Mouse (Mus musculus) erythroblast, embryonic 14.5 days (primary cell): Measurements from ENCODE around the gene AI413582. TPM values are rescaled to one million over a fixed set of nuclear protein-coding genes. Genes with fewer than 3 reads are reported as not detected.

Experiments used
- H3K27me3 ChIP-seq: 2 replicates; pipeline ENCODE4 v1.6.1; 2012; ENCODE audit warnings: inconsistent platforms; ENCODE audit not compliant: control insufficient read depth
- H3K36me3 ChIP-seq: 2 replicates; pipeline ENCODE4 v1.6.1; 2012; ENCODE audit warnings: mild to moderate bottlenecking, inconsistent platforms; ENCODE audit not compliant: control insufficient read depth
- H3K4me1 ChIP-seq: 2 replicates; pipeline ENCODE4 v1.6.1; 2012; ENCODE audit warnings: inconsistent platforms; ENCODE audit not compliant: control insufficient read depth
- H3K4me3 ChIP-seq: replicated peaks from 2 replicates; pipeline ENCODE3; 2012; ENCODE audit warnings: moderate library complexity, mild to moderate bottlenecking, inconsistent platforms
- H3K9me3 ChIP-seq: 2 replicates; pipeline ENCODE4 v1.6.1; 2012; ENCODE audit warnings: low read length, inconsistent platforms, mixed read lengths; ENCODE audit not compliant: control insufficient read depth
- GATA1 ChIP-seq: IDR thresholded peaks from 2 replicates; pipeline ENCODE4 v1.6.1; 2012; ENCODE audit warnings: low read length, inconsistent platforms, mixed read lengths
- TAL1 ChIP-seq: IDR thresholded peaks from 3 replicates; pipeline ENCODE4 v1.6.1; 2012; ENCODE audit warnings: low read length, inconsistent platforms, mixed read lengths
- polyA plus RNA-seq: library from polyadenylated mRNA; stranded (reverse); fragments of >175 nt; gene quantifications from 2 replicates; pipeline ENCODE4 v1.2.3, GENCODE M21; 2012

Gene AI413582
- polyA plus RNA-seq, 1 experiment = 3.7 TPM

- Histone ChIP-seq H3K4me3 (no peak overlapping the region), H3K4me1 (peaks cover 15% of the 10 kb centered on the region), H3K36me3 (no peaks in the 10 kb centered on the region), H3K27me3 (peaks cover 6% of the 10 kb centered on the region), H3K9me3 (peaks cover 15% of the 10 kb centered on the region)
- TF ChIP-seq TAL1 = no peak
- TF ChIP-seq GATA1 = no peak
These were observed 32.2 kb downstream of the AI413582 start for GRCm38 (mm10) chr17:27533354-27533753.

GRCm38 (mm10) chr17:27532095-27532494 lies 33.5 kb downstream of the AI413582 start:
- TF ChIP-seq TAL1 (no peak), GATA1 (no peak)
- Histone ChIP-seq H3K9me3 (peaks cover 15% of the 10 kb centered on the region), H3K36me3 (no peaks in the 10 kb centered on the region), H3K4me1 (peaks cover 15% of the 10 kb centered on the region), H3K27me3 (peaks cover 6% of the 10 kb centered on the region), H3K4me3 (no peak overlapping the region)

- Histone ChIP-seq H3K9me3 (peaks cover 19% of the 10 kb centered on the region), H3K36me3 (no peaks in the 10 kb centered on the region), H3K4me3 (no peak overlapping the region), H3K27me3 (no peaks in the 10 kb centered on the region), H3K4me1 (peaks cover 15% of the 10 kb centered on the region)
- TF ChIP-seq TAL1 (no peak), GATA1 (no peak)
These were observed 36.8 kb downstream of the AI413582 start for GRCm38 (mm10) chr17:27528767-27529166.

- Histone ChIP-seq H3K4me1 (peaks cover 12% of the 10 kb centered on the region), H3K27me3 (no peaks in the 10 kb centered on the region)
These were observed 37.5 kb downstream of the AI413582 start for GRCm38 (mm10) chr17:27528030-27528429.

GRCm38 (mm10) chr17:27527188-27527587 lies 38.4 kb downstream of the AI413582 start:
- Histone ChIP-seq H3K4me1 (peaks cover 10% of the 10 kb centered on the region), H3K27me3 (no peaks in the 10 kb centered on the region; the same call in 1 of the 2 replicates), H3K4me3 (no peak overlapping the region), H3K9me3 (peaks cover 12% of the 10 kb centered on the region), H3K36me3 (no peaks in the 10 kb centered on the region)
- no peak for TF ChIP-seq GATA1
- TF ChIP-seq TAL1 = no peak

More at GRCm38 (mm10) chr17:27528030-27528429, 37.5 kb downstream of the AI413582 start:
- H3K4me3 ChIP-seq = no peak overlapping the region
- no peaks in the 10 kb centered on the region for H3K36me3 ChIP-seq
- peaks cover 13% of the 10 kb centered on the region for H3K9me3 ChIP-seq
- no peak for TF ChIP-seq TAL1
- TF ChIP-seq GATA1 = no peak

DNA sequence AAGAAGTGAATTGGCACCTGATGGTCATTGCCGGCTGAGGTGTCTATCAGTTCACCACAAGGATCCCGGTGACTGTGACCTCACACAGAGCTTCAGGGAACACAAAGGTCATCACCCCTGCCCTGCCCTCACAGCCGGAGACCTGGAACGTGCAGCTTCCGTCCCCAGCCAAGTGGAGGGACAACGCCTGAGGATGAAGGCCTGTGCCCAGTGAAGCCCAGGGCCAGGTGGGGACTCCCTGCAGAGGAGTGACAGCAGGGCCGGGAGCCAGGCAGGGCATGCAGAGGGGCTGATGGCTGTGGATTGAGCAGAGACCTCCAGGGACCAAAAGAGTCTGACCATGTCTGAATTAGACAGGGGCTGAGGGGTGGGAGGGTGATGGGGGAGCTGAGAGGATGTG lies 42.4 kb downstream of the AI413582 start:
- TF ChIP-seq GATA1 (no peak), TAL1 (no peak)
- Histone ChIP-seq H3K4me1 (no peaks in the 10 kb centered on the region), H3K9me3 (peaks cover 4% of the 10 kb centered on the region), H3K36me3 (no peaks in the 10 kb centered on the region), H3K4me3 (no peak overlapping the region), H3K27me3 (peaks cover 23% of the 10 kb centered on the region)

GRCm38 (mm10) chr17:27521303-27521702 lies 44.3 kb downstream of the AI413582 start, which contains the start of gene Grm4:
Gene Grm4, minus strand, starts transcription at chr17:27521403.
- no peak within 1 kb of the TSS for H3K4me3 ChIP-seq
- peaks cover 4% of the 10 kb centered on the region for H3K9me3 ChIP-seq
- peaks cover 38% of the 10 kb centered on the region for H3K27me3 ChIP-seq
- H3K36me3 ChIP-seq = no peaks in the 10 kb centered on the region
- no peaks in the 10 kb centered on the region for H3K4me1 ChIP-seq
- TF ChIP-seq TAL1 (no peak), GATA1 (no peak)

DNA sequence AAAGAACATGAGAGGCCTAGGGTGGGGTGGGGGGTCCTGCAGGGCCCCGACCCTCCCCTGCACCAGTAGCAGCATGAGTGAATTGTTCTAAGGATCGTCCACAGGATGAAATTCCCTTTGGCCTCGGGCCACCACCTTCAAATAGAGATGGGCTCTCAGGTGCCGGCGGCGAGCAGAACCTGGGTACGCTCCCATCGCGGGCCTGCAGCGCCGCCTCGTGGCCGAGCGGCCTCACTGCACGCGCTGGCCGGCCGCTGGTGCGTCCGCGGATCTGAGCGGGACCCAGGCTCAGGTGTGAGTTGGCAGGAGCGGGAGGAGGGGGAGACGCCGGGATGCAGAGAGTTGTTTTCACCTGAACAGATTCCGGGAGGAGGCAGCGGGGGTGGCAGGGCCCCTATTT lies 45.0 kb downstream of the AI413582 start:
- Histone ChIP-seq H3K4me1 (no peaks in the 10 kb centered on the region), H3K27me3 (peaks cover 43% of the 10 kb centered on the region), H3K36me3 (no peaks in the 10 kb centered on the region), H3K4me3 (no peak overlapping the region), H3K9me3 (no peaks in the 10 kb centered on the region; the same call in 1 of the 2 replicates)
- TF ChIP-seq GATA1 (no peak), TAL1 (no peak)

GRCm38 (mm10) chr17:27518700-27519595 lies 46.6 kb downstream of the AI413582 start:
- TF ChIP-seq GATA1 (no peak), TAL1 (no peak)
- no peak overlapping the region for H3K4me3 ChIP-seq
- H3K36me3 ChIP-seq = no peaks in the 10 kb centered on the region
- H3K4me1 ChIP-seq = no peaks in the 10 kb centered on the region
- H3K9me3 ChIP-seq = no peaks in the 10 kb centered on the region
- peaks cover 59% of the 10 kb centered on the region for H3K27me3 ChIP-seq
